Mouse (Mus musculus): ENCODE data around the gene Thrb. TPM values are rescaled to one million over a fixed set of nuclear protein-coding genes. Genes with fewer than 3 reads are reported as not detected.

Thrb gene
- polyA plus RNA-seq, 1 experiment from 2014 or later = 1.3 TPM

GRCm38 (mm10) chr14:17743713-17744158 lies 83.7 kb downstream of the Thrb start:
- 80% methylated on average over 2 of the region's 2 CpGs for WGBS
- Histone ChIP-seq H3K4me2 (replicated peaks) (no peak overlapping the region), H3K27ac (replicated peaks) (no peak overlapping the region), H3K9ac (replicated peaks) (no peak overlapping the region), H3K36me3 (no peaks in the 10 kb centered on the region), H3K27me3 (no peaks in the 10 kb centered on the region), H3K9me3 (no peaks in the 10 kb centered on the region), H3K4me3 (no peak overlapping the region), H3K4me1 (peaks cover 2% of the 10 kb centered on the region; the same call in 1 of the 2 replicates)
- ATAC-seq (ENCODE audit: low FRiP score, low read depth) = no peak

- H3K27ac ChIP-seq (replicated peaks) = no peak overlapping the region
- no peaks in the 10 kb centered on the region; the same call in 1 of the 2 replicates for H3K27me3 ChIP-seq
- H3K4me3 ChIP-seq = no peak overlapping the region
- no peak overlapping the region for H3K4me2 ChIP-seq (replicated peaks)
- no peak for ATAC-seq (ENCODE audit: low FRiP score, low read depth)
- no peak overlapping the region for H3K9ac ChIP-seq (replicated peaks)
- peaks cover 8% of the 10 kb centered on the region; the same call in 1 of the 2 replicates for H3K4me1 ChIP-seq
- H3K9me3 ChIP-seq = no peaks in the 10 kb centered on the region
- 79% methylated on average over 3 of the region's 3 CpGs for WGBS
- no peaks in the 10 kb centered on the region for H3K36me3 ChIP-seq
Measured at GRCm38 (mm10) chr14:17747922-17748321, 87.9 kb downstream of the Thrb start.

DNA sequence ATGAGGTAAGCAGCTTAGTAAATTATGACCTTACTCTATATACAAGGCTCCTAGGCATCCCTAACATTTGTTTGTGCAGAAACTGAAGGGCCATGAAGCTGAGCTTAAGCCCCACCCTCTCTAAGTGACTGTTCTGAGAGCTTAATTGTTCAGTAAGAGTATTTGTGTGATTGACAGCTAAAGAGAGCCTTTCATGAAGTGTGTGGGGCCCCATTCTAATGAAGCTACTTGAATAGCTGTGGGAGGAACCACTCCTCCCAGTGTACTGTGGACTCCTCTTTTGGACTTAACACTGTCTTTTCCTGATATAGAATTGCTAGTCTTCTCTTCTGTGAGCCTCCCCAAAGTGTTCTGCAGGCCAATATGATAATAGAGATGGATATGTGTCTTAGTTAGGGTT lies 88.9 kb downstream of the Thrb start:
- Histone ChIP-seq H3K36me3 (no peaks in the 10 kb centered on the region), H3K4me3 (no peak overlapping the region), H3K9ac (replicated peaks) (no peak overlapping the region), H3K27ac (replicated peaks) (no peak overlapping the region), H3K27me3 (no peaks in the 10 kb centered on the region; the same call in 1 of the 2 replicates), H3K4me2 (replicated peaks) (no peak overlapping the region), H3K9me3 (no peaks in the 10 kb centered on the region), H3K4me1 (peaks cover 8% of the 10 kb centered on the region; the same call in 1 of the 2 replicates)
- ATAC-seq (ENCODE audit: low FRiP score, low read depth) = peak; percentile 90

GRCm38 (mm10) chr14:17751911-17752310 lies 91.8 kb downstream of the Thrb start:
- no peaks in the 10 kb centered on the region; the same call in 1 of the 2 replicates for H3K27me3 ChIP-seq
- H3K4me1 ChIP-seq = peaks cover 8% of the 10 kb centered on the region; the same call in 1 of the 2 replicates
- 78% methylated on average over 1 of the region's 1 CpGs for WGBS
- no peak overlapping the region for H3K4me2 ChIP-seq (replicated peaks)
- H3K9ac ChIP-seq (replicated peaks) = no peak overlapping the region
- H3K27ac ChIP-seq (replicated peaks) = no peak overlapping the region
- ATAC-seq (ENCODE audit: low FRiP score, low read depth) = no peak
- H3K4me3 ChIP-seq = no peak overlapping the region
- H3K9me3 ChIP-seq = no peaks in the 10 kb centered on the region
- H3K36me3 ChIP-seq = no peaks in the 10 kb centered on the region

DNA sequence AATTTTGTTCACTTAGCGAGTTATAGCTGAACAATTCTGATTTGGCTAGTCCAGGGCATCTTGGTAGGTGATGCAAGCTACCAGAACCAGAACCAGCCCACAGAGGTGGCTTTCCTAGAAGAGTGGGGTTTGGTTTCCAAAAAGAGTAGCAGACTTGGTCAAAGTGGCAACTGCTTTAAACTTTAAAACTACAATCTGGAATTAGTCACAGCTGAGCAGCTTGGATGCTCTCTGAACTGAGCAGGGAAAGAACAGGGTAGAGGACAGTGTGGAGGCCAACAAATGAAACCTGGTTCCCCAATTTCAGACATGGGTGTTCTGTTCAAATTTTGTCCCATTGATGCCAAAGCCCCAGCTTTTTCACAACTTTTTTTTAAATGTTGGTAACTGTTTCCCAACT lies 93.4 kb downstream of the Thrb start:
- Histone ChIP-seq H3K27me3 (no peaks in the 10 kb centered on the region; the same call in 1 of the 2 replicates), H3K4me2 (replicated peaks) (no peak overlapping the region), H3K4me3 (no peak overlapping the region), H3K9ac (replicated peaks) (no peak overlapping the region), H3K9me3 (no peaks in the 10 kb centered on the region), H3K27ac (replicated peaks) (no peak overlapping the region), H3K36me3 (no peaks in the 10 kb centered on the region), H3K4me1 (peaks cover 8% of the 10 kb centered on the region; the same call in 1 of the 2 replicates)
- WGBS = 95% methylated on average over 1 of the region's 1 CpGs
- no peak for ATAC-seq (ENCODE audit: low FRiP score, low read depth)

- Histone ChIP-seq H3K4me1 (no peaks in the 10 kb centered on the region), H3K27me3 (no peaks in the 10 kb centered on the region), H3K27ac (replicated peaks) (no peak overlapping the region), H3K9ac (replicated peaks) (no peak overlapping the region), H3K4me3 (no peak overlapping the region), H3K4me2 (replicated peaks) (no peak overlapping the region), H3K9me3 (no peaks in the 10 kb centered on the region), H3K36me3 (no peaks in the 10 kb centered on the region)
- ATAC-seq (ENCODE audit: low FRiP score, low read depth) = no peak
Measured at GRCm38 (mm10) chr14:17756732-17757131, 96.7 kb downstream of the Thrb start.

- WGBS = 63% methylated on average over 2 of the region's 2 CpGs
- ATAC-seq (ENCODE audit: low FRiP score, low read depth) = no peak
- Histone ChIP-seq H3K9me3 (no peaks in the 10 kb centered on the region), H3K9ac (replicated peaks) (no peak overlapping the region), H3K36me3 (no peaks in the 10 kb centered on the region), H3K4me2 (replicated peaks) (no peak overlapping the region), H3K27me3 (no peaks in the 10 kb centered on the region), H3K4me1 (no peaks in the 10 kb centered on the region), H3K27ac (replicated peaks) (no peak overlapping the region), H3K4me3 (no peak overlapping the region)
Measured at GRCm38 (mm10) chr14:17767987-17768386, 107.9 kb downstream of the Thrb start.

DNA sequence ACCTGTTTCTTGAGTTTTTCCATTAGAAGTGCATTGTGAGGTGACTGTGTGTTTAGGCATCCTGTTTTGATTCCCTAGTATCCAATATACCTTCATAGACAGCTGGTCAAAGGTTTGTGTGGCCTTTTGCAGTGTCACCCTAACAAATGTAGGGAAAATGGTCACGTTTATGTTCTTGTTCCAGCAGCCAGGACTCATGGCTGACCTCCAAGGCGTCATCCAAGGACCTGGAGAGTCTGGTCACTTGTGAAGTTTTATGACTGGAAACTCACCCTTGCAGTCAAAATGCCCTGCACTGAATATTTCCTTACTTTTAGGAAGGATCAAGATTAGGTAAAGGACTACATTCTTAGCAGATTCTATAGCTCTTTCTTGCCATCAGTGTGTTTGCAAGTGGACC lies 114.3 kb downstream of the Thrb start:
- 84% methylated on average over 2 of the region's 2 CpGs for WGBS
- H3K4me1 ChIP-seq = no peaks in the 10 kb centered on the region
- no peak overlapping the region for H3K4me3 ChIP-seq
- H3K36me3 ChIP-seq = no peaks in the 10 kb centered on the region
- no peak for ATAC-seq (ENCODE audit: low FRiP score, low read depth)
- no peak overlapping the region for H3K27ac ChIP-seq (replicated peaks)
- H3K9me3 ChIP-seq = no peaks in the 10 kb centered on the region
- no peaks in the 10 kb centered on the region for H3K27me3 ChIP-seq
- H3K4me2 ChIP-seq (replicated peaks) = no peak overlapping the region
- no peak overlapping the region for H3K9ac ChIP-seq (replicated peaks)

DNA sequence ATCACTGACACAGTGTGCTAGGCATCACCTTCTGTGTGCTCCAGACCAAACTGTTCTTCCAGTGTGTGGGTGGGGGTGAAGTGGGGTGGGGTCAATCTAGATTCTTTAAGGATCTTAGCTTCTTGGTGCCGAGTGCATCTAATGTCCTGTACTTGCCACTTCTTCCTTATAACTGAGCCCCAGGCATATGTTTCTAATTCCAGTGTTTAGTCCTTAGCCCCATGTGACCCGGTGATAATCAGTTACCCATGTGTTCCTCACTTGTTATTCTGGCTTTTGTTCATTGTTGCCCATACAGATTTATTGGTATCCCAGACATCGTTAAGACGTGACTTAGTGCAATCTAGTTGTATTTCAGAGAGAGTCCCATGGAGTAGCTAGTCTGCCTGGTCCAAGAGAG lies 121.9 kb downstream of the Thrb start:
- H3K4me3 ChIP-seq = no peak overlapping the region
- no peaks in the 10 kb centered on the region for H3K9me3 ChIP-seq
- no peaks in the 10 kb centered on the region for H3K36me3 ChIP-seq
- H3K27me3 ChIP-seq = no peaks in the 10 kb centered on the region
- ATAC-seq (ENCODE audit: low FRiP score, low read depth) = no peak
- WGBS = 79% methylated on average over 4 of the region's 4 CpGs
- H3K27ac ChIP-seq (replicated peaks) = no peak overlapping the region
- H3K4me1 ChIP-seq = no peaks in the 10 kb centered on the region
- H3K4me2 ChIP-seq (replicated peaks) = no peak overlapping the region
- no peak overlapping the region for H3K9ac ChIP-seq (replicated peaks)

DNA sequence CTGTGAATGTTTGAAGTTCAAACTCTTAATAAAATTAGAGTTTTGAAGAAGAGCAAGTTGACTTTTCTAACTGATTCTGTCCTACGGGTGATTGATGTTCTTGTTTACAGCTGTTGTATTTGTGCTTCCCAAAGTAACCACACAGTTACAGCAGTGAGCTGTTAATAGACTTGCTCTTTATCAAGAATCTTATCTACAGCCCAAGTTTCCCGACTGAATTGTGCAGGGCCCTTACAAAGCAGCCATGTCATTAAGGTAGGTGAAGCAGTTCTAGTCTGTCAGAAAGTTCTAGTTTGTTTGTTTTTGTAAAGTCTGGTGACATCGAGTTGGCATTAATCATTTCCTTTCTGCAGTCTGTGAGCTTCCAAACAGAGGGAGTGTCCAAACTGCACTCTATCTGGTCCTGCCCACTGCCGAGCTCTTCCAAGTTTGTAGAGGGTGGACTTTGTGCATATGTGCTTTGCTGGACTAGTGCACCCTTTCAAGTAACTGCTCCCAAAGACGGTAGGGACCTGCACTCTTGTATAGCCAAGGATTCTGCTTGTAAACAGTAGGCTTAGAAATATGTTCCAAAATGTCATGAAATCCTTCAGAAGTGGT lies 124.2 kb downstream of the Thrb start:
- ATAC-seq (ENCODE audit: low FRiP score, low read depth) = no peak
- no peak overlapping the region for H3K4me2 ChIP-seq (replicated peaks)
- no peaks in the 10 kb centered on the region for H3K9me3 ChIP-seq
- no peaks in the 10 kb centered on the region for H3K4me1 ChIP-seq
- no peak overlapping the region for H3K27ac ChIP-seq (replicated peaks)
- WGBS = 77% methylated on average over 5 of the region's 5 CpGs
- no peak overlapping the region for H3K4me3 ChIP-seq
- no peaks in the 10 kb centered on the region for H3K36me3 ChIP-seq
- no peaks in the 10 kb centered on the region for H3K27me3 ChIP-seq
- H3K9ac ChIP-seq (replicated peaks) = no peak overlapping the region

DNA sequence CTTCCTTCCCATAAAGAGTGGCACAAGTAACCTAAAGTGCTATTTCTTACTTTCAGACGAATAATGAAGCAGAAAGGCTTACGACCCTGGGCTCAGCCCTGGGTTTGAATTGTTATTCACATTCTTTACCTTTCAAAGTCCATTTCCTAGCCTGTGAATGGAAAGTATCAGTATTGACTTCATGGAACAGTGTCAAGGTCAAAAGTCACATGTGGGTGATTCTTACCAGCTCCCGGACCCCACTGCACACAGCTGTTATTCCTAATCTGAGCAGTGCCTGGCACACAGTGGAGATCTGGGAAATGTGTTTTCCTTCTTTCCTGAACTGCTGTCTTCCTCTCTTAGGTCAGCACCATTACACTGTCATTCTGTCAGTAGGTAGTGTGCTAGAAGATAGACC lies 125.3 kb downstream of the Thrb start:
- H3K4me1 ChIP-seq = no peaks in the 10 kb centered on the region
- no peak for ATAC-seq (ENCODE audit: low FRiP score, low read depth)
- H3K9me3 ChIP-seq = no peaks in the 10 kb centered on the region
- no peaks in the 10 kb centered on the region for H3K27me3 ChIP-seq
- no peak overlapping the region for H3K9ac ChIP-seq (replicated peaks)
- H3K36me3 ChIP-seq = no peaks in the 10 kb centered on the region
- H3K27ac ChIP-seq (replicated peaks) = no peak overlapping the region
- 55% methylated on average over 3 of the region's 3 CpGs for WGBS
- no peak overlapping the region for H3K4me3 ChIP-seq
- H3K4me2 ChIP-seq (replicated peaks) = no peak overlapping the region

DNA sequence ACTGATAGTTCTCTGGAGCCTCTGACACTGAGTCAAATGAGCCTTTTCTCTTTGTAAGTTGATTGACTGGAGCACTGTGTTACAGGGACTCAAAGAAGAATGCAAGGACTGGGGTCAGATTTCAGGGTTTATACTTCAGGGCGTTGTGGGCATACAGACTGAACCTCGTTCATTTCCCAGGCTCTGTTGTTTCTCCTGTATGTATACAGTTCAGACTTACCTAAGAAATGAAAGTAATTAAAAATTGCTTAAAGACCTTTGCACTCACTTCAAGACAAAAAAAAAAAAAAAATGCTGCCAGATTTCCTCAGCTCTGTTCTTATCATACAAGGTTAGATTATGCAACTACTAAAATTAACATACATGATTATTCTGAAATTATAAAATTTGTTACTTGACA lies 126.2 kb downstream of the Thrb start:
- Histone ChIP-seq H3K36me3 (no peaks in the 10 kb centered on the region), H3K4me2 (replicated peaks) (no peak overlapping the region), H3K9ac (replicated peaks) (no peak overlapping the region), H3K27ac (replicated peaks) (no peak overlapping the region), H3K4me3 (no peak overlapping the region), H3K9me3 (no peaks in the 10 kb centered on the region), H3K27me3 (no peaks in the 10 kb centered on the region), H3K4me1 (no peaks in the 10 kb centered on the region)
- 14% methylated on average over 2 of the region's 2 CpGs for WGBS
- ATAC-seq (ENCODE audit: low FRiP score, low read depth) = no peak

All from midbrain, embryonic 12.5 days (tissue).